Mouse (Mus musculus) thymus, adult 2 months (tissue): ENCODE measurements around the gene Nfatc3. TPM values are rescaled to one million over a fixed set of nuclear protein-coding genes. Genes with fewer than 3 reads are reported as not detected.

Source experiments
- DNase-seq: peaks from one replicate; pipeline ENCODE4 v3.0.0; 2021
- H3K27ac ChIP-seq: fragments of 200-500 bp; 2 replicates; pipeline ENCODE4 v1.5.1; 2012; ENCODE audit warnings: low read length, control low read depth; ENCODE audit not compliant: control insufficient read depth, insufficient read depth
- H3K27me3 ChIP-seq: fragments of 200-500 bp; 2 replicates; pipeline ENCODE4 v1.6.1; 2012; ENCODE audit warnings: mild to moderate bottlenecking, low read length, moderate library complexity, mixed read lengths; ENCODE audit not compliant: control insufficient read depth, insufficient read depth
- H3K36me3 ChIP-seq: fragments of 200-500 bp; 2 replicates; pipeline ENCODE4 v1.6.1; 2012; ENCODE audit warnings: mild to moderate bottlenecking, low read length, moderate library complexity; ENCODE audit not compliant: control insufficient read depth, insufficient read depth
- H3K4me1 ChIP-seq: fragments of 200-500 bp; replicated peaks from 2 replicates; pipeline ENCODE4 v1.6.1; 2012; ENCODE audit warnings: low read length; ENCODE audit not compliant: control insufficient read depth, insufficient read depth
- H3K4me3 ChIP-seq: fragments of 200-500 bp; 2 replicates; pipeline ENCODE4 v1.5.1; 2012; ENCODE audit warnings: mild to moderate bottlenecking, low read length, control low read depth, moderate library complexity; ENCODE audit not compliant: control insufficient read depth, insufficient read depth
- CTCF ChIP-seq: fragments of 200-500 bp; IDR thresholded peaks from 2 replicates; pipeline ENCODE4 v1.5.1; 2012; ENCODE audit warnings: mild to moderate bottlenecking, control low read depth, low read length, moderate library complexity, borderline replicate concordance; ENCODE audit not compliant: control insufficient read depth, poor library complexity, insufficient read depth; ENCODE audit errors: extremely low read depth
- POLR2A ChIP-seq: fragments of 200-500 bp; IDR thresholded peaks from 2 replicates; pipeline ENCODE4 v1.6.1; 2012; ENCODE audit warnings: mild to moderate bottlenecking, low read length, control low read depth, moderate library complexity; ENCODE audit not compliant: control insufficient read depth, poor library complexity, insufficient read depth; ENCODE audit errors: extremely low read depth
- WGBS: fragments of 180-500 bp; shearing (Covaris S2); methylation state at CpG from one replicate; pipeline ENCODE4 v1.1.7; 2018; 5-methylcytosine and 5-hydroxymethylcytosine counted together
- polyA plus RNA-seq: library from polyadenylated mRNA; depleted of rRNA; stranded (reverse); fragments of >200 nt; gene quantifications from 2 replicates; pipeline ENCODE4 v1.2.3, GENCODE M21; 2012

The Nfatc3 gene
- polyA plus RNA-seq, 1 experiment, result 161 TPM

DNA sequence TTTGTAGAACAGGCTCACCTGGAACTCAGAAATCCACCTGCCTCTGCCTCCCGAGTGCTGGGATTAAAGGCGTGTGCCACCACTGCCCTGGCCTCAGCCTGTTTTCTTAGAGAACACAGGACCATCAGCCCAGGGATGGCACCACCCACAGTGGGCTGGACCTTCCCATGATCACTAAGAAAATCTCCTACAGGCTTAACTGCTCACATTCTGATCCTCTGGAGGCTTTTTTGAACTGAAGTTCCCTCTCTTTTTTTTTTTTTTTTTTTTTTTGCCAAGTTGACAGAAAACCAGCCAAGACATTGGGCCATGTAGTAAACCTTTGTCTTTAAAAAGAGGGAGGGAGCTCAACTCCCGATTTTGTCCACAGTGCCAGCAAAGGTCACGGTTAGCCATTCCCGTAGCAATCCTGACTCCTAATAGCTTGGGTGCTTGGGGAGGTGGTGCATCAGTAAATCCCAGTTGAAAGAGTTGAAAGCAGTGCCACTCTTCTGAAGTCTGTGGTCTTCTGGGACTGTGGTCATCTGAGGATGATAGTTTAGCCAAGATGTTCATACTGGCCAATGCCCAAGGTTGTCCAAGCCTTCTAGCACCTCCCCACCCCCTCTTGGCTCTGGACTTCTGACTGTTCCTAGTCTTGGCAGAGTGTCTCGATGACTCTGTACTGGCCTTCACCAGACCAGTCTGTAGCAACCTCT lies 89.4 kb downstream of the Nfatc3 start:
- WGBS, result 91% methylated on average over 6 of the region's 6 CpGs

DNA sequence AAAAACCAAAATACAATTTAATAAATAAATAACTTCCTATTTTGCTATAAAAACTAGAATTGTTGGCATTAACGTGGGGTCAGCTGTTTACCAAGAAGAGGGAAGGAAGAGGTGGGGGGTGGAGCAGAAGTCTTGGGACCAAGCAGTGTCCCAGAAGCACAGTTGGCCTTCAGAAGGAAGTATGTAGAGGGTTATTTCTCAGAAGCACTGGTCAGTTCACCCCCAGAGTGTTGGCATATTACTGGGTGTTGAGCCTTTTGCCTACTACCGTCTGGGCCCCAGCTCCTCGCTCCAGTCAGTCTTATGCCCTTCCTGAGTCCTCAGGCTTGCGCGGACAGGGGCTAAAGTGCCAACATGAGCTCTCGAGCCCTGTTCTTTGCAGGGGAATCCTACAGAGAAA lies 90.4 kb downstream of the Nfatc3 start:
- Histone ChIP-seq H3K36me3 (no peaks in the 10 kb centered on the region), H3K4me1 (peaks cover 23% of the 10 kb centered on the region), H3K4me3 (no peak overlapping the region), H3K27ac (no peak overlapping the region), H3K27me3 (no peaks in the 10 kb centered on the region)
- 94% methylated on average over 6 of the region's 6 CpGs for WGBS
- no peak for TF ChIP-seq CTCF
- no peak for TF ChIP-seq POLR2A
- no peak for DNase-seq

More for the DNA sequence above, 89.4 kb downstream of the Nfatc3 start:
- peaks cover 19% of the 10 kb centered on the region for H3K4me1 ChIP-seq
- H3K36me3 ChIP-seq, result no peaks in the 10 kb centered on the region
- TF ChIP-seq CTCF (no peak), POLR2A (no peak)
- H3K4me3 ChIP-seq, result no peak overlapping the region
- no peak overlapping the region for H3K27ac ChIP-seq
- DNase-seq, result no peak
- no peaks in the 10 kb centered on the region for H3K27me3 ChIP-seq

DNA sequence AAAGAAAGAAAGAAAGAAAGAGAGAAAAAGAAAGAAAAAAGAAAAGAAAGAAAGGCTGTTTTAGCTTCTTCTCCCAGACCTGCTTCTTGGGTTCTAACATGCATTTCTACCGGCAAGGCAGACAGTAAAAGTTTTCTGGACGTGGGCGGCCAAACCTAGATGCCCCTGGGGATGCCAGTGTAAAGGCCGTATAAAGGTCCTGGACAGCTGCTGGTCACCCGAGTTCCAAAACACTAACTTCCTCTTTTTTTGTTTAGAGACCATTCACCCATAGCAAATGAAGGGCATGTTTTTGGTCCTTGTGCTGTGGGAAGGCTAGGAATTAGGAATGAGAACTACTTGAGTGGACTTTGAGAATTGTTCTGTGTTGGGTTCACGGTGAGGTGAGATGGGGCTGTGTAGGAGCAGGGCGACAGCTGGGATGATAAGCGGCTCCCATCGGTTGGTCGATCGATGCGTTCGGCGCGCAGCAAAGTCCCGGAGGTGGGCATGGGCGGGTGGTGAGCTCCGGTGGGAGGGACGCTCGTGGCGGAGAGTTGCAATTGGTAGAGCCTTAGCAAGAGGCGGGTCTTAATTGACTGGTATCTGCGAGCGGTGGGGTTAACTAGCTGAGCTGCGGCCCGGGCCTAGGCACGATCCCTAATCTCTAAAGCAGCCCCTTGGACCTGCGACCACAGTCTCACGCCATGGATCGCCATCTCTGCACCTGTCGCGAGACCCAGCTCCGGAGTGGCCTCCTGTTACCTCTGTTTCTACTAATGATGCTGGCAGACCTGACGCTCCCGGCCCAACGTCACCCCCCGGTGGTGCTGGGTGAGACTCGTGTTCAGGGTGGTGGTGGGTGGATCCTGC lies 91.4 kb downstream of the Nfatc3 start, which contains the start of gene Pla2g15:
Pla2g15 (plus strand) TSS at position 599 of the 852 bp plus-strand sequence.
- TF ChIP-seq CTCF (0 out of 2 replicates have a peak, but pooled peaks have one; percentile 52), POLR2A (peak; percentile 65; the same call in 1 of the 2 replicates)
- Histone ChIP-seq H3K4me3 (peak within 1 kb of the TSS; percentile 68), H3K4me1 (peaks cover 23% of the 10 kb centered on the region), H3K27me3 (no peaks in the 10 kb centered on the region), H3K36me3 (no peaks in the 10 kb centered on the region), H3K27ac (no peak within 1 kb of the TSS)
- WGBS, result under 1% methylated on average over 38 of the region's 38 CpGs
- peak; percentile 97 for DNase-seq

DNA sequence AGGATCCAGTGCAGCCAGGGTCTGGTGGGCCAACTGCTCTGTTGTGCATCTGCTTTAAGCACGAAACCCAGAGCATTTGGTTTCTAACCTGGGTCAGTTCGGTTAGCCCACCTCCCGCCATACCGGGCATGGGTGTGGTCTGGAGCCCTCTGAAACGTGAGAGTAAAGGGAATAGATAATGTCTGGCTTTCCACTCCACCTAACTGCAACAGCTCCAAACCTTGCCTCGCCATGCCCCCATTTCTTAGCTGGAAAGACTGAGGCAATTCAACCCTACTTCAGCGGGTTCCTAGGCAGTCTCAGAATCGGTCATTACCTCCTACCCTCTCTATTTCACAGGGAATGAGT lies 92.0 kb downstream of the Nfatc3 start:
- Histone ChIP-seq H3K27me3 (no peaks in the 10 kb centered on the region), H3K4me3 (peak overlapping the region; percentile 68), H3K27ac (no peak overlapping the region), H3K36me3 (0 out of 2 replicates have a peak, but pooled peaks cover 4% of the 10 kb centered on the region), H3K4me1 (peaks cover 23% of the 10 kb centered on the region)
- 22% methylated on average over 8 of the region's 8 CpGs for WGBS
- TF ChIP-seq CTCF (no peak), POLR2A (no peak)
- DNase-seq, result no peak

DNA sequence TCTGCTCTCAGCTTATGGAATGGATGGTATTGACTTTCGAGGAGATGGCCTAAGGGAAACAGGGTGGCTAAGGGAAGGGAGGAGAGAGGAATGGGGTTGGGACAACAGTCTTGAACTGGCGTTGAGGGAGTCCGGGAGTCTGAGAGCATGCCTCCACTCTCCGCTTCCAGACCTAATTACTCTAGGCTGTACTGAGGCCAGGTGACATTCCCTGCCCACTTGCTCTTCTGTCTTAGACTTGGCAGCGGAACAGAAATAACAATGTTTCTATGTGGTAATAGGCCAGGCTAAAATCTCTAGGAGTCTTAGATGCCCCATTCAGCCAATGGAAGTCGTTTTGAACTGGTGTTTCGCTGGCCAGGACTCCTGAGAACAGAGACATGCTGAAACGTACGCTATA lies 92.4 kb downstream of the Nfatc3 start:
- TF ChIP-seq CTCF (no peak), POLR2A (no peak)
- H3K4me1 ChIP-seq, result peaks cover 23% of the 10 kb centered on the region
- 0 out of 2 replicates have a peak, but pooled peaks cover 4% of the 10 kb centered on the region for H3K36me3 ChIP-seq
- no peak overlapping the region for H3K27ac ChIP-seq
- WGBS, result 86% methylated on average over 9 of the region's 9 CpGs
- no peaks in the 10 kb centered on the region for H3K27me3 ChIP-seq
- H3K4me3 ChIP-seq, result no peak overlapping the region
- DNase-seq, result no peak

DNA sequence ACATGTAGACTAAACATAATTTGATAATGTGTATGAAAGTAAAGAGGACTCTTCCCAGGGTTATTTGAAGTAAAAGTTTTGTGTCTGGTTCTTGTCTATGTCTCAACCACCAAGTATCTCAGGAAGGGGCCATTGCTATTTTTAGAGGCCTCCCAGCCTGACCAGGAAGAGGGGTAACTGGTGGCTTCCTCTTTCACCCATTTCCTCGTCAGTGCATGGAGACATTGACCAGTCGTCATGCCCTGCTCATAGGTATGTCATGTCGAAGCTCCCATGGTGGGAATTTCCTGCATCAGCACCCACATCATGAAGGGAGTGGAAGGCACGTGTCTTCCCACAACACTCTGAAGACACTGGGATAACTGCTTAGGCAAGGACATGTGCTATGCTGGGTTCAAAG lies 94.2 kb downstream of the Nfatc3 start:
- H3K27me3 ChIP-seq, result no peaks in the 10 kb centered on the region
- WGBS, result 26% methylated on average over 4 of the region's 4 CpGs
- H3K27ac ChIP-seq, result no peak overlapping the region
- peaks cover 23% of the 10 kb centered on the region for H3K4me1 ChIP-seq
- TF ChIP-seq POLR2A (no peak), CTCF (no peak)
- no peak overlapping the region for H3K4me3 ChIP-seq
- 0 out of 2 replicates have a peak, but pooled peaks cover 4% of the 10 kb centered on the region for H3K36me3 ChIP-seq
- no peak for DNase-seq
